Mouse (Mus musculus): Measurements from ENCODE around the gene Kbtbd13. TPM values are rescaled to one million over a fixed set of nuclear protein-coding genes. Genes with fewer than 3 reads are reported as not detected.

Gene Kbtbd13
- total and polyA plus RNA-seq, 3 experiments: not detected

- no peaks in the 10 kb centered on the region for H3K27me3 ChIP-seq (replicated peaks)
- H3K4me3 ChIP-seq (replicated peaks in 1 of 3; ENCODE audit: low read depth in 2 of 3, low read length in 2 of 3, poor library complexity in 1 of 3): no peak overlapping the region
- no peak overlapping the region for H3K27ac ChIP-seq (ENCODE audit: insufficient read depth, low read depth)
- peaks cover 12% of the 10 kb centered on the region for H3K9me3 ChIP-seq (replicated peaks; ENCODE audit: low read length)
- no peaks in the 10 kb centered on the region for H3K4me1 ChIP-seq (ENCODE audit: control insufficient read depth in 1 of 2, insufficient read depth in 2 of 2)
- no peak overlapping the region for H3K9ac ChIP-seq (ENCODE audit: insufficient read depth, low read depth)
- dilution Hi-C loops (cut with MboI; ENCODE audit: extremely low pct_ligation_motif_present, extremely low pct_unique_long_range_greater_than_20kb, low sequenced_read_pairs): no loop called here
- in situ Hi-C loops (cut with MboI; ENCODE audit: low pct_ligation_motif_present, low pct_unique_long_range_greater_than_20kb, low sequenced_read_pairs): no loop called here
- H3K36me3 ChIP-seq (replicated peaks in 1 of 2; ENCODE audit: control insufficient read depth in 1 of 2, insufficient read depth in 1 of 2, low read length in 1 of 2): peaks cover 0 to 15% of the 10 kb centered on the region in 2 experiments
- no peaks in the 10 kb centered on the region for H3K79me2 ChIP-seq (replicated peaks; ENCODE audit: control insufficient read depth, extremely low read depth, insufficient read depth, poor library complexity, severe bottlenecking)
- H3K4me2 ChIP-seq (ENCODE audit: insufficient read depth, low read depth, poor library complexity, severe bottlenecking): no peak overlapping the region
- TF ChIP-seq UBTF (IDR thresholded peaks at IDR 0.05; ENCODE audit: low read depth, low read length) (no peak), ZKSCAN1 (IDR thresholded peaks at IDR 0.05; ENCODE audit: borderline replicate concordance, low read depth, low read length) (no peak), CHD1 (IDR thresholded peaks at IDR 0.05; ENCODE audit: low read depth, low read length) (no peak), MAX (IDR thresholded peaks at IDR 0.05; ENCODE audit: low read length) (no peak), MXI1 (IDR thresholded peaks at IDR 0.05; ENCODE audit: low read depth, low read length) (no peak), MAFK (IDR thresholded peaks at IDR 0.05; ENCODE audit: insufficient replicate concordance, low read length) (peak; percentile 58; the same call in 1 of the 2 replicates), NRF1 (IDR thresholded peaks at IDR 0.05; ENCODE audit: low read depth, low read length) (no peak), ELF1 (IDR thresholded peaks at IDR 0.05; ENCODE audit: low read depth, low read length) (no peak), CHD2 (IDR thresholded peaks at IDR 0.05; ENCODE audit: low read length) (no peak)
- no peak for DNase-seq (ENCODE audit: extremely low read depth)
These were observed 51.0 kb downstream of the Kbtbd13 start for GRCm38 (mm10) chr9:65340414-65340813.

DNA sequence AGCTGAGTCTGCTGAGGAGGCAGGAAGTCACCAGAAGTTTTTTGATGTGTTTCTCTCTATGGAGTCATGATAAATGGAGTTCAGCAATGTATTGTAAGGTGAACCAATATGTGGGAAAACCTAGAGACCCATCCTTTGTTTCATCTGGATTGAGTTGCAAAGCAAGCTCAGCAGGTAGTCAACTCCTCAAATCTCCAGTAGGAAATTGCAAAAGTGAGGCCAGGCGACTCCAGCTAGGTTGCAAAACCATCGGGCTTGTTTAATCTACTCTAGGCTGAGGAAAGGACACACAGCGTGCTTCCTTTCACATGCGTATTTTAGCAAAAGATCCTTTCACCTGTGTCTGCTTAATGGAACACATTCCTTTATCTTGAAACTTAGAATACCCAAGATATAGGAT is 52.3 kb downstream of the Kbtbd13 start:
- DNase-seq (ENCODE audit: extremely low read depth): no peak
- no peaks in the 10 kb centered on the region for H3K79me2 ChIP-seq (replicated peaks; ENCODE audit: control insufficient read depth, extremely low read depth, insufficient read depth, poor library complexity, severe bottlenecking)
- TF ChIP-seq UBTF (IDR thresholded peaks at IDR 0.05; ENCODE audit: low read depth, low read length) (no peak), IRF4 (IDR thresholded peaks at IDR 0.05; ENCODE audit: low read depth, low read length) (no peak), JUN (IDR thresholded peaks at IDR 0.05; ENCODE audit: insufficient read depth, low read depth, low read length) (no peak), TCF12 (IDR thresholded peaks at IDR 0.05; ENCODE audit: low read depth, low read length) (no peak), NRF1 (IDR thresholded peaks at IDR 0.05; ENCODE audit: low read depth, low read length) (no peak), MAZ (IDR thresholded peaks at IDR 0.05; ENCODE audit: low read depth, low read length) (no peak), NELFE (IDR thresholded peaks at IDR 0.05; ENCODE audit: low read depth, low read length) (no peak), ELF1 (IDR thresholded peaks at IDR 0.05; ENCODE audit: low read depth, low read length) (no peak), JUND (conservative IDR thresholded peaks at IDR 0.05; ENCODE audit: low read depth, low read length) (no peak), ZNF384 (IDR thresholded peaks at IDR 0.05; ENCODE audit: low read depth, low read length) (no peak), CHD1 (IDR thresholded peaks at IDR 0.05; ENCODE audit: low read depth, low read length) (no peak), TBP (conservative IDR thresholded peaks at IDR 0.05; ENCODE audit: low read depth, low read length) (no peak), SMC3 (IDR thresholded peaks at IDR 0.05; ENCODE audit: low read depth, low read length) (no peak)
- no peaks in the 10 kb centered on the region for H3K27me3 ChIP-seq (replicated peaks)
- peaks cover 7% of the 10 kb centered on the region for H3K9me3 ChIP-seq (replicated peaks; ENCODE audit: low read length)
- H3K9ac ChIP-seq (ENCODE audit: insufficient read depth, low read depth): no peak overlapping the region
- dilution Hi-C loops (cut with MboI; ENCODE audit: extremely low pct_ligation_motif_present, extremely low pct_unique_long_range_greater_than_20kb, low sequenced_read_pairs): no loop called here
- no peaks in the 10 kb centered on the region for H3K4me1 ChIP-seq (ENCODE audit: control insufficient read depth in 1 of 2, insufficient read depth in 2 of 2)
- H3K27ac ChIP-seq (ENCODE audit: insufficient read depth, low read depth): no peak overlapping the region
- H3K36me3 ChIP-seq (replicated peaks in 1 of 2; ENCODE audit: control insufficient read depth in 1 of 2, insufficient read depth in 1 of 2, low read length in 1 of 2): peaks cover 0 to 18% of the 10 kb centered on the region in 2 experiments
- no peak overlapping the region for H3K4me3 ChIP-seq (replicated peaks in 1 of 3; ENCODE audit: low read depth in 2 of 3, low read length in 2 of 3, poor library complexity in 1 of 3)
- in situ Hi-C loops (cut with MboI; ENCODE audit: low pct_ligation_motif_present, low pct_unique_long_range_greater_than_20kb, low sequenced_read_pairs): no loop called here
- no peak overlapping the region for H3K4me2 ChIP-seq (ENCODE audit: insufficient read depth, low read depth, poor library complexity, severe bottlenecking)

Other genes starting within 250 kb of the Kbtbd13 start
- gene Parp16, start 196.3 kb downstream of the Kbtbd13 start, total RNA-seq (2012; rRNA removed): 1.3 and 1.7 TPM in 2 replicates
- 0.44 and 0.46 TPM in 2 replicates for gene Parp16, start 196.3 kb downstream of the Kbtbd13 start, total RNA-seq (2014; rRNA removed)
- gene Parp16, start 196.3 kb downstream of the Kbtbd13 start, polyA plus RNA-seq (2012; ENCODE audit: insufficient read length, low read depth): 0.81 and 0.94 TPM in 2 replicates
- not detected in 2 replicates for gene Cilp, start 126.5 kb downstream of the Kbtbd13 start, total RNA-seq (2012; rRNA removed)
- not detected in 2 replicates for gene Cilp, start 126.5 kb downstream of the Kbtbd13 start, total RNA-seq (2014; rRNA removed)
- gene Cilp, start 126.5 kb downstream of the Kbtbd13 start, polyA plus RNA-seq (2012; ENCODE audit: insufficient read length, low read depth): not detected in 2 replicates
- 31.1 and 31.8 TPM in 2 replicates for gene Clpx, start 97.4 kb downstream of the Kbtbd13 start, total RNA-seq (2012; rRNA removed)
- 45.6 and 51.4 TPM in 2 replicates for gene Clpx, start 97.4 kb downstream of the Kbtbd13 start, total RNA-seq (2014; rRNA removed)
- gene Clpx, start 97.4 kb downstream of the Kbtbd13 start, polyA plus RNA-seq (2012; ENCODE audit: insufficient read length, low read depth): 34.5 TPM in 2 replicates
- gene Pdcd7, start 45.5 kb downstream of the Kbtbd13 start, total RNA-seq (2012; rRNA removed): 14.5 and 16.3 TPM in 2 replicates
- gene Pdcd7, start 45.5 kb downstream of the Kbtbd13 start, total RNA-seq (2014; rRNA removed): 12.8 and 13.1 TPM in 2 replicates
- 20.6 and 24.0 TPM in 2 replicates for gene Pdcd7, start 45.5 kb downstream of the Kbtbd13 start, polyA plus RNA-seq (2012; ENCODE audit: insufficient read length, low read depth)
- 0.13 TPM in 1 of 2 replicates, not detected in the other for gene Ubap1l, start 30.6 kb downstream of the Kbtbd13 start, total RNA-seq (2012; rRNA removed)
- gene Ubap1l, start 30.6 kb downstream of the Kbtbd13 start, total RNA-seq (2014; rRNA removed): not detected in 2 replicates
- not detected in 2 replicates for gene Ubap1l, start 30.6 kb downstream of the Kbtbd13 start, polyA plus RNA-seq (2012; ENCODE audit: insufficient read length, low read depth)
- gene Rasl12, start 6.9 kb upstream of the Kbtbd13 start, total RNA-seq (2012; rRNA removed): 0.08 and 0.13 TPM in 2 replicates
- 0.09 TPM in 1 of 2 replicates, not detected in the other for gene Rasl12, start 6.9 kb upstream of the Kbtbd13 start, total RNA-seq (2014; rRNA removed)
- not detected in 2 replicates for gene Rasl12, start 6.9 kb upstream of the Kbtbd13 start, polyA plus RNA-seq (2012; ENCODE audit: insufficient read length, low read depth)
- not detected in 2 replicates for gene Slc51b, start 31.3 kb upstream of the Kbtbd13 start, total RNA-seq (2012; rRNA removed)
- not detected in 2 replicates for gene Slc51b, start 31.3 kb upstream of the Kbtbd13 start, total RNA-seq (2014; rRNA removed)
- gene Slc51b, start 31.3 kb upstream of the Kbtbd13 start, polyA plus RNA-seq (2012; ENCODE audit: insufficient read length, low read depth): not detected in 2 replicates
- gene Mtfmt, start 44.1 kb upstream of the Kbtbd13 start, total RNA-seq (2012; rRNA removed): 18.1 and 21.3 TPM in 2 replicates
- gene Mtfmt, start 44.1 kb upstream of the Kbtbd13 start, total RNA-seq (2014; rRNA removed): 23.9 and 26.3 TPM in 2 replicates
- gene Mtfmt, start 44.1 kb upstream of the Kbtbd13 start, polyA plus RNA-seq (2012; ENCODE audit: insufficient read length, low read depth): 26.2 and 26.3 TPM in 2 replicates
- gene Spg21, start 69.3 kb upstream of the Kbtbd13 start, total RNA-seq (2012; rRNA removed): 40.4 and 43.2 TPM in 2 replicates
- gene Spg21, start 69.3 kb upstream of the Kbtbd13 start, total RNA-seq (2014; rRNA removed): 131 and 136 TPM in 2 replicates
- 43.4 and 48.9 TPM in 2 replicates for gene Spg21, start 69.3 kb upstream of the Kbtbd13 start, polyA plus RNA-seq (2012; ENCODE audit: insufficient read length, low read depth)
- gene Ankdd1a, start 128.5 kb upstream of the Kbtbd13 start, total RNA-seq (2012; rRNA removed): not detected in 2 replicates
- gene Ankdd1a, start 128.5 kb upstream of the Kbtbd13 start, total RNA-seq (2014; rRNA removed): not detected in 2 replicates
- not detected in 2 replicates for gene Ankdd1a, start 128.5 kb upstream of the Kbtbd13 start, polyA plus RNA-seq (2012; ENCODE audit: insufficient read length, low read depth)
- gene Plekho2, start 188.4 kb upstream of the Kbtbd13 start, total RNA-seq (2012; rRNA removed): 13.9 and 16.8 TPM in 2 replicates
- 7.2 and 7.9 TPM in 2 replicates for gene Plekho2, start 188.4 kb upstream of the Kbtbd13 start, total RNA-seq (2014; rRNA removed)
- 33.8 and 37.1 TPM in 2 replicates for gene Plekho2, start 188.4 kb upstream of the Kbtbd13 start, polyA plus RNA-seq (2012; ENCODE audit: insufficient read length, low read depth)
- gene Pif1, start 195.5 kb upstream of the Kbtbd13 start, total RNA-seq (2012; rRNA removed): 12.2 and 15.7 TPM in 2 replicates
- 11.2 and 13.3 TPM in 2 replicates for gene Pif1, start 195.5 kb upstream of the Kbtbd13 start, total RNA-seq (2014; rRNA removed)
- gene Pif1, start 195.5 kb upstream of the Kbtbd13 start, polyA plus RNA-seq (2012; ENCODE audit: insufficient read length, low read depth): 12.3 and 14.5 TPM in 2 replicates
- 0.13 TPM in 1 of 2 replicates, not detected in the other for gene Rbpms2, start 238.0 kb upstream of the Kbtbd13 start, total RNA-seq (2012; rRNA removed)
- not detected in 2 replicates for gene Rbpms2, start 238.0 kb upstream of the Kbtbd13 start, total RNA-seq (2014; rRNA removed)
- 0.34 and 0.95 TPM in 2 replicates for gene Rbpms2, start 238.0 kb upstream of the Kbtbd13 start, polyA plus RNA-seq (2012; ENCODE audit: insufficient read length, low read depth)

All from CH12.LX (cell line).